Mouse (Mus musculus) lung, postnatal 25 days (tissue): ENCODE measurements around the gene Spx.
A peak's percentile ranks its signal among the peaks of the same experiment; 100 is the strongest.

Source experiments
- DNase-seq: peaks from one replicate; pipeline ENCODE4 v3.0.0; 2022; ENCODE audit warnings: low spot score

The Spx gene

DNA sequence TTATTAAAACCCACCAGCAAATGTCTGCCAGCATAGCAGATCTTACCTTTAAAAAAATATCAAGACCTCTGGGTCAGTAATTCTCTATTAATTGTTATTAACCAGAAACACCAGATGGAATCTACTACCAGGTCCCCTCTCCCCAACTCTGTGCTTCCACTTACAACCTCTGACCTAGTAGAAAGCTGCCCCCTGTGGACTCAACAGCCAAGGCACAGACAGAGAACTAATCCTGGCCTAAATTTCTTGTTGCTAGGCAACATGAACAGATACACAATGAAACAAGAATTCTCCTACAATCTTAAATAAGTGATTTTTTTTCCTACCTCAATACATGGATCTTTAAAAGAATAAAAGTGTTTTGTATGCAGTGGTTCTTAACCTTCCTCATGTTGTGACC is 15.8 kb downstream of the Spx start:
- DNase-seq = no peak

DNA sequence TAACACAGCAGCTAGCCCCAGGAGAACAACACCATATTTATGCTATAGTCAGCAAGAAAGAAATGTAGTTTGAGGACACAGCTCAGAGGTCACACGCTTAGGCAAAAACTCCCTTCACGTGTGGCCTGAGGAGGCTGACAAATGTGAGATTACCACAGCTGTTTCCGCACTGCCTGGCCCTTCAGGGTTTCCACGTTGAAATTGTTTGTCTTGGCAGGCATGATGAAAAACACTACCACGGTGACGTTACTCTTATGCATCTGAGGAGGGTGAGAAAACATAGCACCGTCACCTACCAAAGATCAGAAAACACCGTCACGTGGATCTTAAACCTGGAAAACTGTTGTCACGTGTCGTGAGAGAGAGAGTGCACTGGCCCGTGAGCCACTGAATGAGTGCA is 38.1 kb downstream of the Spx start:
- peak; percentile 16 for DNase-seq

DNA sequence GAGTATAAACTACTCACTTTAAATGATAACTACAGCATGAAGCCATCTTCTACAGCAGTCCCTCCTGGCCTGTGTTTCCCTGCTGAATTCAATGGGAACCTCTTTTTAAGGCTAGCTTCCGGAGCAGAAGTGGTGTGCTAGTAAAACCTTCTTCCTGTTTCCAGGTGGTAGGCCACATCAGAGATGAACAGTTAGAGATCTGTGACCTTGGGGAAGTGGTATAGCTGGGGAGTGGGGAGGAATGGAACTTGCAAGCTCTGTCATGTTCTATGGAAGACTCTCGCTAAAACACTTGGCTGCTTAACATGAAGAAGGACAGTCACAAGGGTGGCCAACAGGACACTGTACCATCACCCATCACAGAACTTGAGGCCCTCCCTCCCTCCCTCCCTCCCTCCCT is 40.1 kb downstream of the Spx start:
- DNase-seq = no peak

DNA sequence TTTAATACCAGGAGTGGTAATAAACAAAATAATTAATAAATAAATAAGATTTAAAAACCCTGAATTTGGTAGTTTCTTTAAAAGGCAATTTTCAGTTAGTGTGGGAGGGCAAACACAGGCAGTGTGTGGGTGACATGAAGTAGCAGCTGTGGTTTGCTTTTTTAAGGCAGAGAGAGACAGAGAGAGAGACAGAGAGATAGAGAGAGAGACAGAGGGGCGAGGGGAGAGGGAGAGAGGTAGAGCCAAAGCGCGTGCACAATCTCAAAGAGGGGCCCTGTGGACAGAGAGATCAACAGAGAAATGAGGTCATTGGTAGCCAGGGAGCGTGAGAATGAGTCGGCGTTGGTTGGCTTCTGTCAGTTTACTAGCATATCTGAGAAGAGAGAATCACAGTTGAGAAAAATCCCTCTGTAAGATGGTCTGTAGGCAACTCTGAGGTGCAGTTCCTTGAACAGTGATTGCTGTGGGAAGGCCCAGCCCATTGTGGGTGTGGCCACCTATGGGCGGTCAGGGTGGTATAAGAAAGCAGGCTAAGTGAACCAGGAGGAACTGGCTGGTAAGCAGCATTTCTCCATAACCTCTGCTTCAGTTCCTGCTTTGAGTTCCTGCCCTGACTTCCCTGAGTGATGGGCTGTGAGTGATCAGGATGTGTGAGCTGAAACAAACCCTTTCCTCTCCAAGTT is 42.2 kb downstream of the Spx start:
- DNase-seq = no peak

DNA sequence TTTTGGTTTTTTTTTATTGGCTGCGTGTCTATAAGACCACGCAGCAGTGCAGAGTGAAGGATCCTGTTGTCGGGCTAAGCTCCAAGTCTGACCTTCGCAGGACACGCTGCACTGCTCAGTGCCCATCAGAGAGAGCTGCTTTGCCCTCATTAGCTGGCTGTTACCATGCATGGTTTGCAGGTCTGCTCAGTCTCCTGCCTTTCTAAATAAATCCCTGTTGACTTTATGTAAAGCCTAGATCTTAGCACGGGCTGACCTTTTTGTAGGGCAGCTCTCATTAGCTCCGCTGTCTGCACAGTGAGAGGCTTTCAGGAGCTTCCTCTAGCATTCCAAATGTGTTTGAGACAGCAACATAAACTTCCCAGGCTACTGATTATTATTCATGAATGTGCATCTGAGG is 44.8 kb downstream of the Spx start:
- no peak for DNase-seq

DNA sequence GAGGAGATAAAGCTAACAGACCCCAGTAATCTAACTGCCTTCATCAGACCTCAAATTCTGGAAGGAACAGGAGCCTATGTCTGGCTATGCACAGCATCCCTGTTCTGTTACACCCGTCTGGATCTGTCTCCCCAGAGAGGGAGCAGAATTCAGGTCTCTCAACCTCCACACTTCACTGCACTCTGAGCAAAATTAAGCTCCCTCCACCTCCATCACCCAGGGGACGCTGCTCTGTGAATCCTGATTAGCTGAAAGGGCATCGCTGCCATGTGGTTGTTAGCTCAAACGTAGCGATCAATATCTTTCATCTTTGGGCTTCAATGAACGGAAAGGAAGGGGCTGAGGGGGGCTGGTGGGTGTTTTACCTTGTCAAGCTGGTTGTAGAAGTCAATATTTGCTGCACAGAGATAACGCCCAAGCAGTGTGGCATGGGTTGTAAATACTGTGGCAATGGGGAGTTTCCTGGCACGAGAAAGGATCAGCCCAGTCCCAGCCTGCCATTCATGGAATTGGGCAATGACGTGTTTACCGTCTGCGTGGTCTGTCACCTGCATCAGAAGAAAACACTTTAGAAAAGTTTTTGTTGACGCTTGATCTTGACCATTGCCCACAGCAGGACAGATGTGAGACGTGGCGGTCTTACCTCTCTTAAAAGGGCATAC is 45.9 kb downstream of the Spx start:
- no peak for DNase-seq

DNA sequence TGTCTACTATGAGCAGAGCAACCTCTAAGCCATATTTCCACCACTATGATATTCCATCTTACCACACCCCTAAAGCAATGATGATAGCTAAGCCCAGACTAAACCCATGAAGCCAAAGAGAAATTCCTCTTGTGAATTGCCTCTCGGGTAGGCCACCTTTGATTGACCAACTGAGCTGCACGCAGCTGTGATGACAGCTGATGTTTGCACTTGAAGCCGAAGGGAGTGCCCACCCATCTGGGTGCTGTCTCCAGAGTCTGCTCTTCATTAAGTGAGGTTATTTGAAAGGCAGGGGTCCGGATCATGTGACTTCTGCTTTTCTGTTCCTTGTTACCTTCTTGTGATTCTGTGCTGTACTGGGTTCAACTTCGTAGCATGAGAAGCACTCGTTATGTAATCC is 49.0 kb downstream of the Spx start:
- no peak for DNase-seq
